Mouse (Mus musculus) heart, embryonic 16.5 days (tissue): ENCODE measurements around the gene Mepce. TPM values are rescaled to one million over a fixed set of nuclear protein-coding genes. Genes with fewer than 3 reads are reported as not detected.
A peak's percentile ranks its signal among the peaks of the same experiment; 100 is the strongest.

ENCODE experiments used
- ATAC-seq: fragments of 200-750 bp; cut with Nextera tagmentation; replicated peaks from 2 replicates; pipeline ENCODE4 v1.8.0; 2017; ENCODE audit warnings: moderate number of reproducible peaks; ENCODE audit not compliant: insufficient read depth, low FRiP score; ENCODE audit errors: extremely low read depth
- H3K27ac ChIP-seq: fragments of 300-500 bp; sonication (generic); 2 replicates; pipeline ENCODE4 v1.5.1; 2014; ENCODE audit warnings: mild to moderate bottlenecking, low read length, control low read depth, moderate library complexity
- H3K27me3 ChIP-seq: fragments of 300-500 bp; sonication (generic); 2 replicates; pipeline ENCODE4 v1.6.1; 2014; ENCODE audit warnings: low read length, mixed read lengths; ENCODE audit not compliant: control insufficient read depth, insufficient read depth
- H3K36me3 ChIP-seq: fragments of 300-500 bp; sonication (generic); 2 replicates; pipeline ENCODE4 v1.6.1; 2014; ENCODE audit not compliant: control insufficient read depth, insufficient read depth
- H3K4me1 ChIP-seq: fragments of 300-500 bp; sonication (generic); 2 replicates; pipeline ENCODE4 v1.6.1; 2014; ENCODE audit warnings: low read length, mixed read lengths; ENCODE audit not compliant: control insufficient read depth, insufficient read depth
- H3K4me2 ChIP-seq: fragments of 300-500 bp; sonication (generic); 2 replicates; pipeline ENCODE4 v1.6.1; 2014; ENCODE audit warnings: low read depth, mild to moderate bottlenecking, control low read depth, low read length
- H3K4me3 ChIP-seq: fragments of 300-500 bp; sonication (generic); 2 replicates; pipeline ENCODE4 v1.5.1; 2014; ENCODE audit warnings: mild to moderate bottlenecking, control low read depth, low read length
- H3K9ac ChIP-seq: fragments of 300-500 bp; sonication (generic); 2 replicates; pipeline ENCODE4 v1.6.1; 2014; ENCODE audit warnings: low read length, control low read depth
- H3K9me3 ChIP-seq: fragments of 300-500 bp; sonication (generic); replicated peaks from 2 replicates; pipeline ENCODE4 v1.6.1; 2016; ENCODE audit warnings: low read length; ENCODE audit not compliant: control insufficient read depth
- WGBS: fragments of 180-500 bp; shearing (Covaris S2); extraction: QIAGEN DNeasy Blood & Tissue Kit; methylation state at CpG from one replicate; pipeline ENCODE4 v1.1.7; 2014; 5-methylcytosine and 5-hydroxymethylcytosine counted together
- polyA plus RNA-seq: library from polyadenylated mRNA; unstranded; fragments of >200 nt; fragmentation: Nextera tagmentation; extraction: Ambion mirVana; gene quantifications from 2 replicates; pipeline ENCODE4 v1.2.1, GENCODE M21; 2015

Mepce gene
- polyA plus RNA-seq, 1 experiment from 2014 or later: 5.6 TPM

DNA sequence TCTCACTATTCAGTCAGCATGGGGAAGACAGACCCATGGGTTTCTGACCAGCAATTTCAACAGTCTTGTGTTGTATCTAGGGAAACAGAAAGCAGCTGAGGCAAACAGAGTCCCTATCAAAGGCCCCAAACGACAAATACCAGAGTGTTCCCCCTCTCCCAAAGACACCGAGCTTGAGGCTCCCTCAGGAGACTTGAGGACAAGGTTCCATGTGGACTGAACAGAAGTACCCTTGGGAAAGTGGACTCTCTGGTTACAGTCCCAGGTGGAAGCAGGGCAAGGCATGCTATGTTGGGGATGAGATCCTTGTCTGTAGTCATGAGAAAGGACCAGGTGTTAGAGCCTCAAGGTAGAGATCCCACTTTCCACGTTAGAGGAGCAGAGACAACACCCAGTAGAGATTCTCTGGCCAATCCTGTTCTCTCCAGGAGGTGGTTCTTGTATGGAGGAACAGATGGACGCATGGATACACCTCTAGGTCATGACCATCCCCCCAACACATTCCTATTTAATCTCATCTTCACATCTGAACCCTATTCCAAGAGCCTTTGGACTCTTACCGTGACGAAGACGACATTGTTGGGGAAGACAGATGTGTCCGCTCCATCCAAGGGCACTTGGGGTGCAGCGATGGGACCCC lies 3.4 kb downstream of the Mepce start:
- peaks cover 35% of the 10 kb centered on the region for H3K4me1 ChIP-seq
- peaks cover 29% of the 10 kb centered on the region for H3K36me3 ChIP-seq
- no peak overlapping the region for H3K27ac ChIP-seq
- peak overlapping the region; percentile 91 for H3K9ac ChIP-seq
- peaks cover 3% of the 10 kb centered on the region; the same call in 1 of the 2 replicates for H3K9me3 ChIP-seq
- peak overlapping the region; percentile 90 for H3K4me2 ChIP-seq
- H3K4me3 ChIP-seq: peak overlapping the region; percentile 84
- no peaks in the 10 kb centered on the region for H3K27me3 ChIP-seq
- no peak for ATAC-seq
- 61% methylated on average over 9 of the region's 9 CpGs for WGBS

DNA sequence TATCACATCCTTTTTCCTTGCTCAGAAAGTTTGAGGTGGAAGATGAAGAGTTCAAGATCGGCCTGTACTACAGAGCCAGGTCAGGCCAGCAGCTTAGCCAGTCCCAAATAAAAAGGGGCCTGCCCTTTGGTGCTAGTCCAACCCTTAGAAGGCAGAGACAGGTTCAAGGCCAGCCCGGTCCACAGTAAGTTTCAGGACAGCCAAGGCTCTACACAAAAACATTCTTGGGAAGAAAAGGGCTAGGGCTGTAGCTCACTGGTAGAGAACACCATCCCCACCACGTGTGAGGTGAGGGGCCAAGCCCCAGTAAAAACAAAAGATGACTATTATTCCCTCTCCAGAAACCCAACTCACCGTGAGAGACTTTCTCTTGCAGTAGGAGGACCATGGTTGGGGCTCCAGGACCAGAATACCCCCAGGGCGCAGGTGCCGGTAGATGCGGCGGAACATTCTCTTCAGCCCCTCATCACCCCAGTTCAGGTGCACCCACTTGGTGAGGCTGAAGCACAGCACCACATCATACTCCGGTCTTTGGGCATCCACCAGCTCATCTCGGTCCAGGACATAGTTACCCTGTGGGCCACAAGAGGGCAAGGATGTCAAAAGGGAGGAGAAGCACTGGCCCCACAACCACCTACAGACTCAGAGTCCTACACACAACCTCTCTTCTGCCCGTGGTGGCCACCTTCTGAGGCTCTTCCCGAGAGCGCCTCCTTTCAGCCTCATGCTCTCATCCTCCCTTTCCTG lies 4.5 kb downstream of the Mepce start:
- no peak overlapping the region for H3K9ac ChIP-seq
- H3K4me1 ChIP-seq: peaks cover 38% of the 10 kb centered on the region
- H3K27ac ChIP-seq: no peak overlapping the region
- H3K4me3 ChIP-seq: no peak overlapping the region
- H3K9me3 ChIP-seq: 0 out of 2 replicates have a peak, but pooled peaks cover under 1% of the 10 kb centered on the region
- H3K4me2 ChIP-seq: peak overlapping the region; percentile 90; the same call in 1 of the 2 replicates
- H3K36me3 ChIP-seq: peaks cover 29% of the 10 kb centered on the region
- WGBS: 78% methylated on average over 13 of the region's 13 CpGs
- no peaks in the 10 kb centered on the region for H3K27me3 ChIP-seq
- no peak for ATAC-seq

- Histone ChIP-seq H3K4me1 (peaks cover 45% of the 10 kb centered on the region), H3K36me3 (peaks cover 29% of the 10 kb centered on the region)
Measured at GRCm38 (mm10) chr5:137781661-137782060, 5.8 kb downstream of the Mepce start.

DNA sequence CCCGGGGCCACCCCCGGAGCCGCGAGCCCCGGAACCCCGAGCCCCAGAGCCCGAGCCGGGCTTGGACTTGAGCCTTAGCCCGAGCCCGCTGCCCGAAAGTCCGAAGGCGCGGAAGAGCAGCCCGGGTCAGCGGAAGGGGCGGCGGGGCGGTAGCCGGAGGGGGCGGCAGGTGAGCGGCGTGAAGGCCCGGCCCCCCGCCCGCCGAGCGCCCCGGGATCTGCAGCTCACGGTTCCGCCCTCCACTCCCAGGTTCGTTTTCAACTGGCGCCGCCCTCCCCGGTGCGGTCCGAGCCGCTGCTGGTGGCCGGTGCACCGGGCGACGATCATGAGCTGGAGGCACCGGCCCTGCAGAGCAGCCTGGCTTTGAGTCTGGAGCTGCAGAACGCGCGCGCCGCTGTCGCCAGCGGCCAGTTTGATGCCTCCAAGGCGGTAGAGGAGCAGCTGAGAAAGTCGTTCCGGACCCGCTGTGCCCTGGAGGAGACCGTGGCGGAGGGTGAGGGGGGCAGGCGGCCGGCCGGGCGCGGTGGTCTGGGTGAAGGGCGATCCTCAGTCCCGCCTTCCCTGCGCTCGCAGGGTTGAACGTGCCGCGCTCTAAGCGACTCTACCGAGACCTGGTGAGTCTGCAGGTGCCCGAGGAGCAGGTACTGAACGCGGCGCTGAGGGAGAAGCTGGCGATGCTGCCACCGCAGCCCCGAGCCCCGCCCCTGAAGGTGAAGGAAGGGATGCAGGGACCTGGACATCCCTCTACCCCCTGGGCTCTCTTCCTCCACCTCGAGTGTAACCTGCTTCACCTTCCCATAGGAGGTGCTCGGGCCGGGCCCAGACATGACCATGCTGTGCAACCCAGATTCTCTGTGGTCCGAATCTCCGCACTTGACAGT lies 8.2 kb downstream of the Mepce start:
- Histone ChIP-seq H3K4me3 (peak overlapping the region; percentile 98), H3K27ac (peak overlapping the region; percentile 93), H3K27me3 (no peaks in the 10 kb centered on the region), H3K9ac (peak overlapping the region; percentile 99), H3K36me3 (peaks cover 29% of the 10 kb centered on the region), H3K4me1 (peaks cover 43% of the 10 kb centered on the region), H3K9me3 (no peaks in the 10 kb centered on the region), H3K4me2 (peak overlapping the region; percentile 84)
- peak; percentile 26 for ATAC-seq
- under 1% methylated on average over 69 of the region's 83 CpGs for WGBS

More at GRCm38 (mm10) chr5:137781661-137782060, 5.8 kb downstream of the Mepce start:
- Histone ChIP-seq H3K9ac (no peak overlapping the region), H3K27me3 (no peaks in the 10 kb centered on the region), H3K4me2 (no peak overlapping the region), H3K27ac (no peak overlapping the region), H3K9me3 (no peaks in the 10 kb centered on the region), H3K4me3 (no peak overlapping the region)
- no peak for ATAC-seq
- WGBS: 94% methylated on average over 7 of the region's 7 CpGs

GRCm38 (mm10) chr5:137778635-137779034 lies 8.8 kb downstream of the Mepce start, which contains the start of gene Ppp1r35:
Gene Ppp1r35, plus strand, starts transcription at chr5:137778849.
- Histone ChIP-seq H3K4me2 (peak within 1 kb of the TSS; percentile 84), H3K9me3 (no peaks in the 10 kb centered on the region), H3K27me3 (no peaks in the 10 kb centered on the region), H3K27ac (peak within 1 kb of the TSS; percentile 93), H3K4me3 (peak within 1 kb of the TSS; percentile 98), H3K36me3 (peaks cover 29% of the 10 kb centered on the region), H3K4me1 (peaks cover 36% of the 10 kb centered on the region), H3K9ac (peak within 1 kb of the TSS; percentile 99)
- 1% methylated on average over 31 of the region's 31 CpGs for WGBS
- ATAC-seq: peak; percentile 92

- Histone ChIP-seq H3K27me3 (no peaks in the 10 kb centered on the region), H3K4me1 (peaks cover 27% of the 10 kb centered on the region), H3K9ac (no peak overlapping the region), H3K9me3 (no peaks in the 10 kb centered on the region), H3K4me2 (no peak overlapping the region), H3K4me3 (no peak overlapping the region), H3K36me3 (peaks cover 21% of the 10 kb centered on the region), H3K27ac (peak overlapping the region; percentile 46; the same call in 1 of the 2 replicates)
- no peak for ATAC-seq
- WGBS: 73% methylated on average over 7 of the region's 7 CpGs
Measured at GRCm38 (mm10) chr5:137777267-137777845, 10.1 kb downstream of the Mepce start.

DNA sequence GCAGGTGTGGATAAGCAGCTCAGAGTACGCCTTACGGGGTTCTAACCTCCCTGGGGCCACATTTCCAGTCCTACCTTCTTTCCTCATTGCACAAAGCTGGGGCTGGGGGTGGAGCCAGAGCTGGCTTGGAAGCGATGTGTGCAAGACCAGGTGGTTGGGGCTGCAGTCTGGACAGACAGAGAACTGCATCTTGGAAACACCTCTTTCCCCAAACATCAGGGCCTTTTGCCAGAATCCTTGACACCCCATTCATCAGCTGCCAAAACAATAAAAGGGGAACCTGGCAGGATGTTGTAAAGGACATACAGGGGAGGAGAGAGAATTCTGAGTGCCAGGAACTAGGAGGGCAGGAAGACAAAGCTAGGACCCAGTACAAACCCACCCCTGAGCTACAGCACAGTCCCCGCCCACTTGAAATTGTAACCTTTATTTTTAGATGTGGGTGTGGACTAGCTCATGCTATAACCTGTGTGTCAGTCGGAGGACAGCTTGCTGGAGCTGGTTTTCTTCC lies 11.0 kb downstream of the Mepce start:
- H3K36me3 ChIP-seq: peaks cover 12% of the 10 kb centered on the region
- no peak; the same call in 1 of the 2 replicates for ATAC-seq
- WGBS: 22% methylated on average over 5 of the region's 5 CpGs
- no peak overlapping the region for H3K4me3 ChIP-seq
- peak overlapping the region; percentile 26; the same call in 1 of the 2 replicates for H3K9ac ChIP-seq
- H3K4me1 ChIP-seq: peaks cover 27% of the 10 kb centered on the region
- H3K4me2 ChIP-seq: peak overlapping the region; percentile 8; the same call in 1 of the 2 replicates
- peak overlapping the region; percentile 53 for H3K27ac ChIP-seq
- H3K27me3 ChIP-seq: no peaks in the 10 kb centered on the region
- H3K9me3 ChIP-seq: no peaks in the 10 kb centered on the region

DNA sequence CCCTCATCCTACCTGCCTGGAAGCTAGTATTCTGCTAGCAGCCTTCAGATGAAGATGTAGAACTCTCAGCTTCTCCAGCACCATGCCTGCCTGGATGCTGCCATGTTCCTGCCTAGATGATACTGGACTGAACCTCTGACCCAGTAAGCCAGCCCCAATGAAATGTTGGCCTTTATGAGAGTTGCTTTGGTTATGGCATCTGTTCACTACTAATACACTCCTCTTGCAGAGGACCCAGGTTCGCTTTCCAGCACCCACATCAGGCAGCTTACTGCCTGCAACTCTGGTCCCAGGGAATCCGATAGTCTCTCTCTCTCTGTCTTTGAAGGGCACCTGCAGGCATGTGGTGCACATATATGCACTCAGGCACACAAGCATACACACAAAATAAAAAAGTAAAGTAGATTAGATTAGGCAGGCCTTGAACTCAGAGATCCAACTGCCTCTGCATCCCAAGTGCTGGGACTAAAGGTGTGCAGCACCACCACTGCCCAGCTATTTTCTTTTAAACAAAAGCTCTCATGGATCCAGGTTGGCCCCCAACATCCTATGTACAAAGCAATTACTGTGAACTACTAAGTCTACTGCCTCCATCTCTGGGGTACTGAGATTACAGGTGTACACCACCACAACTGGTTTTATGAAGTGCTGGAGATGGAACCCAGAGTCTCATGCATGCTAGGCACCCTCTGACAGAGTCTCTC lies 11.7 kb downstream of the Mepce start:
- ATAC-seq: no peak
- WGBS: 82% methylated on average over 2 of the region's 2 CpGs
- peak overlapping the region; percentile 53 for H3K27ac ChIP-seq
- H3K4me1 ChIP-seq: peaks cover 27% of the 10 kb centered on the region
- H3K4me3 ChIP-seq: no peak overlapping the region
- H3K9ac ChIP-seq: no peak overlapping the region
- no peaks in the 10 kb centered on the region for H3K9me3 ChIP-seq
- H3K27me3 ChIP-seq: no peaks in the 10 kb centered on the region
- H3K36me3 ChIP-seq: peaks cover 8% of the 10 kb centered on the region
- H3K4me2 ChIP-seq: no peak overlapping the region
